Comparison of ENCODE assay signal across 16 mouse cellular contexts in genomic region chr9:119888843-119889246, GRCm38 (mm10). TPM values are rescaled to one million over a fixed set of nuclear protein-coding genes. Genes with fewer than 3 reads are reported as not detected.
DNase-seq lines count a peak whose midpoint lies in the region; ATAC-seq and TF ChIP-seq lines count a peak whose summit lies in the region.
"Had no signal": no experiment of that assay in that cellular context is flagged by ENCODE, and none has a peak within 500 bp of the region (broad histone marks: within the 10 kb centered on the region; RNA-seq: fewer than 3 reads in every experiment).

No protein-coding gene starts in this region.

- peak; percentile 68 for ATAC-seq in forebrain, postnatal 0 days
- ATAC-seq in midbrain, embryonic 12.5 days (ENCODE audit: low FRiP score, low read depth), result peak; percentile 83
- no peak for ATAC-seq in megakaryocyte progenitor cell, adult 5-6 weeks (replicated peaks; ENCODE audit: poor library complexity)
- ATAC-seq: activated CD4-positive, CD25-positive, alpha-beta regulatory T cell, adult 4 months had no signal

- H3K27ac ChIP-seq in forebrain, postnatal 0 days (ENCODE audit: low read depth, low read length), result peak overlapping the region; percentile 50; the same call in 1 of the 2 replicates
- H3K27ac ChIP-seq in midbrain, embryonic 12.5 days (replicated peaks), result peak overlapping the region; percentile 68
- H3K27ac ChIP-seq: limb, embryonic 13.5 days had no signal

- DNase-seq in R1 (ENCODE audit: low read depth, low spot score), result peak; percentile 57
- DNase-seq in embryo, embryonic 11 days, result peak; percentile 39
- DNase-seq in forebrain, postnatal 0 days, result peak; percentile 56
- no peak for DNase-seq in natural killer cell, adult 2 months (ENCODE audit: low spot score in 2 of 2)
- no peak for DNase-seq in gastrocnemius, postnatal 10 days
- no peak for DNase-seq in cerebellum, adult 11-12 months
- DNase-seq: gastrocnemius, postnatal 36 days; heart, postnatal 14 days; kidney, postnatal 10 days; thymus, adult 18-20 months had no signal

- H3K9ac ChIP-seq in forebrain, postnatal 0 days, result no peak overlapping the region
- H3K9ac ChIP-seq in midbrain, embryonic 12.5 days (replicated peaks), result no peak overlapping the region
- H3K9ac ChIP-seq: limb, embryonic 13.5 days had no signal

- peaks cover 3% of the 10 kb centered on the region; the same call in 1 of the 2 replicates for H3K4me1 ChIP-seq in forebrain, postnatal 0 days (ENCODE audit: insufficient read depth)
- H3K4me1 ChIP-seq in midbrain, embryonic 12.5 days, result peaks cover 25% of the 10 kb centered on the region
- H3K4me1 ChIP-seq: limb, embryonic 13.5 days had no signal

- no peak overlapping the region for H3K4me3 ChIP-seq in forebrain, postnatal 0 days (ENCODE audit: low read depth, low read length)
- H3K4me3 ChIP-seq in midbrain, embryonic 12.5 days, result no peak overlapping the region
- H3K4me3 ChIP-seq: limb, embryonic 13.5 days; myocyte had no signal

- H3K4me2 ChIP-seq in forebrain, postnatal 0 days (ENCODE audit: low read depth), result no peak overlapping the region
- peak overlapping the region; percentile 7; the same call in 1 of the 2 replicates for H3K4me2 ChIP-seq in midbrain, embryonic 12.5 days (replicated peaks)
- H3K4me2 ChIP-seq: limb, embryonic 13.5 days had no signal

- H3K36me3 ChIP-seq in forebrain, postnatal 0 days (ENCODE audit: insufficient read depth), result no peaks in the 10 kb centered on the region
- H3K36me3 ChIP-seq in midbrain, embryonic 12.5 days, result no peaks in the 10 kb centered on the region
- H3K36me3 ChIP-seq: limb, embryonic 13.5 days had no signal

- no peak for TF ChIP-seq CTCF in forebrain, postnatal 0 days (IDR thresholded peaks at IDR 0.05; ENCODE audit: low read depth)

- H3K27me3 ChIP-seq in forebrain, postnatal 0 days (ENCODE audit: insufficient read depth, low read length), result no peaks in the 10 kb centered on the region
- peaks cover 13% of the 10 kb centered on the region for H3K27me3 ChIP-seq in midbrain, embryonic 12.5 days
- H3K27me3 ChIP-seq: limb, embryonic 13.5 days had no signal

- 10% methylated on average over 2 of the region's 2 CpGs for WGBS in forebrain, postnatal 0 days
- 6% methylated on average over 2 of the region's 2 CpGs for WGBS in midbrain, embryonic 12.5 days

- no peaks in the 10 kb centered on the region for H3K9me3 ChIP-seq in forebrain, postnatal 0 days (ENCODE audit: low read length)
- peaks cover 4% of the 10 kb centered on the region; the same call in 1 of the 2 replicates for H3K9me3 ChIP-seq in midbrain, embryonic 12.5 days
- H3K9me3 ChIP-seq: limb, embryonic 13.5 days had no signal

RNA-seq across cellular contexts. Expression of gene Wdr48, which starts 5.8 kb away (rescaled TPM):
- 80.3 and 83.2 TPM in 2 replicates for total RNA-seq in forebrain, postnatal 0 days (2014; rRNA removed)
- 41.1 and 47.9 TPM in 2 replicates for polyA plus RNA-seq in forebrain, postnatal 0 days (2015; fragmentation: Nextera tagmentation; extraction: Ambion mirVana)
- 77.0 and 78.1 TPM in 2 replicates for polyA plus RNA-seq in midbrain, embryonic 12.5 days (2016; fragmentation: Nextera tagmentation; extraction: Ambion mirVana)
- total RNA-seq in gastrocnemius, postnatal 10 days (2021), result 10 to 100 TPM; 14.1 to 19.6 TPM
- 57.6 and 75.4 TPM in 2 replicates for total RNA-seq in megakaryocyte progenitor cell, adult 5-6 weeks (2015)
- 49.1 and 58.6 TPM in 2 replicates for total RNA-seq in megakaryocyte progenitor cell, adult 5-6 weeks (2017)

RNA-seq across cellular contexts. Expression of gene Gorasp1, which starts 48.5 kb away (rescaled TPM):
- total RNA-seq in forebrain, postnatal 0 days (2014; rRNA removed), result 15.3 and 27.9 TPM in 2 replicates
- 20.3 and 24.0 TPM in 2 replicates for polyA plus RNA-seq in forebrain, postnatal 0 days (2015; fragmentation: Nextera tagmentation; extraction: Ambion mirVana)
- polyA plus RNA-seq in midbrain, embryonic 12.5 days (2016; fragmentation: Nextera tagmentation; extraction: Ambion mirVana), result 21.3 and 23.3 TPM in 2 replicates
- 10 to 100 TPM; 16.2 to 17.6 TPM for total RNA-seq in gastrocnemius, postnatal 10 days (2021)
- 7.9 and 8.7 TPM in 2 replicates for total RNA-seq in megakaryocyte progenitor cell, adult 5-6 weeks (2015)
- total RNA-seq in megakaryocyte progenitor cell, adult 5-6 weeks (2017), result 5.1 and 7.4 TPM in 2 replicates

RNA-seq across cellular contexts. Expression of gene Ttc21a, which starts 48.6 kb away (rescaled TPM):
- total RNA-seq in forebrain, postnatal 0 days (2014; rRNA removed), result 2.5 and 4.3 TPM in 2 replicates
- 0.45 and 0.85 TPM in 2 replicates for polyA plus RNA-seq in forebrain, postnatal 0 days (2015; fragmentation: Nextera tagmentation; extraction: Ambion mirVana)
- polyA plus RNA-seq in midbrain, embryonic 12.5 days (2016; fragmentation: Nextera tagmentation; extraction: Ambion mirVana), result 0.22 and 0.43 TPM in 2 replicates
- under 1 TPM in 1 of 2 experiments, not detected in 1; 0.11 TPM for total RNA-seq in gastrocnemius, postnatal 10 days (2021)
- total RNA-seq in megakaryocyte progenitor cell, adult 5-6 weeks (2015), result 2.3 and 2.4 TPM in 2 replicates
- total RNA-seq in megakaryocyte progenitor cell, adult 5-6 weeks (2017), result 3.4 and 5.7 TPM in 2 replicates
- total RNA-seq: gastrocnemius, postnatal 36 days had no signal
- polyA plus RNA-seq: activated CD4-positive, CD25-positive, alpha-beta regulatory T cell, adult 4 months; small intestine, adult 2 months had no signal

Comparison
In these comparisons a context has a peak if more than half of its experiments do, and no peak if none do; other contexts are left out.
1. DNase-seq: peak in R1 (single experiment), embryo, embryonic 11 days (single experiment) and forebrain, postnatal 0 days (single experiment); none in natural killer cell, adult 2 months (0 of 2), gastrocnemius, postnatal 10 days (single experiment) and cerebellum, adult 11-12 months (single experiment).